Mouse (Mus musculus) neural tube, embryonic 14.5 days (tissue): ENCODE data around the gene Slx1b. TPM values are rescaled to one million over a fixed set of nuclear protein-coding genes. Genes with fewer than 3 reads are reported as not detected.
"Not testable (repeated sequence)": the region's sequence is repeated elsewhere in the genome, so short reads cannot be mapped to it uniquely, and the experiment has no call there.

ENCODE experiments used
- ATAC-seq: fragments of 200-750 bp; cut with Nextera tagmentation; 2 replicates; pipeline ENCODE4 v1.8.0; 2017; ENCODE audit warnings: low read depth, mild to moderate bottlenecking, moderate TSS enrichment, moderate library complexity
- H3K27ac ChIP-seq: fragments of 300-500 bp; sonication (generic); 2 replicates; pipeline ENCODE4 v1.5.1; 2014; ENCODE audit warnings: low read depth, mild to moderate bottlenecking, control low read depth, low read length, moderate library complexity, mixed read lengths
- H3K27me3 ChIP-seq: fragments of 300-500 bp; sonication (generic); 2 replicates; pipeline ENCODE4 v1.6.1; 2014; ENCODE audit warnings: low read length; ENCODE audit not compliant: control insufficient read depth, insufficient read depth
- H3K36me3 ChIP-seq: fragments of 300-500 bp; sonication (generic); 2 replicates; pipeline ENCODE4 v1.6.1; 2014; ENCODE audit warnings: low read length, mixed read lengths; ENCODE audit not compliant: control insufficient read depth, insufficient read depth
- H3K4me1 ChIP-seq: fragments of 300-500 bp; sonication (generic); 2 replicates; pipeline ENCODE4 v1.6.1; 2014; ENCODE audit warnings: low read length; ENCODE audit not compliant: control insufficient read depth, insufficient read depth
- H3K4me2 ChIP-seq: fragments of 300-500 bp; sonication (generic); 2 replicates; pipeline ENCODE4 v1.6.1; 2014; ENCODE audit warnings: mild to moderate bottlenecking, low read depth, low read length, control low read depth
- H3K4me3 ChIP-seq: fragments of 300-500 bp; sonication (generic); 2 replicates; pipeline ENCODE4 v1.5.1; 2014; ENCODE audit warnings: low read depth, low read length, control low read depth, mixed read lengths
- H3K9ac ChIP-seq: fragments of 300-500 bp; sonication (generic); replicated peaks from 2 replicates; pipeline ENCODE4 v1.6.1; 2014; ENCODE audit warnings: low read depth, mild to moderate bottlenecking, control low read depth, low read length, mixed read lengths
- H3K9me3 ChIP-seq: fragments of 300-500 bp; sonication (generic); 2 replicates; pipeline ENCODE4 v1.6.1; 2016; ENCODE audit warnings: low read length; ENCODE audit not compliant: control insufficient read depth
- WGBS: fragments of 180-500 bp; shearing (Covaris S2); extraction: QIAGEN DNeasy Blood & Tissue Kit; methylation state at CpG from one replicate; pipeline ENCODE4 v1.1.7; 2014; 5-methylcytosine and 5-hydroxymethylcytosine counted together
- polyA plus RNA-seq: library from polyadenylated mRNA; unstranded; fragments of >200 nt; fragmentation: Nextera tagmentation; extraction: Ambion mirVana; gene quantifications from 2 replicates; pipeline ENCODE4 v1.2.1, GENCODE M21; 2014

Slx1b gene
- polyA plus RNA-seq, 1 experiment from 2014 or later = 11.2 TPM

- peaks cover 4% of the 10 kb centered on the region; the same call in 1 of the 2 replicates for H3K4me1 ChIP-seq
- no peak overlapping the region for H3K4me3 ChIP-seq
- ATAC-seq = no peak
- H3K9ac ChIP-seq = no peak overlapping the region
- H3K4me2 ChIP-seq = no peak overlapping the region
- 84% methylated on average over 3 of the region's 3 CpGs for WGBS
- no peak overlapping the region for H3K27ac ChIP-seq
- H3K9me3 ChIP-seq = no peaks in the 10 kb centered on the region
- no peaks in the 10 kb centered on the region for H3K27me3 ChIP-seq
- H3K36me3 ChIP-seq = no peaks in the 10 kb centered on the region
These were observed 4.8 kb downstream of the Slx1b start for GRCm38 (mm10) chr7:126690737-126691136.

- WGBS = 92% methylated on average over 3 of the region's 3 CpGs
- Histone ChIP-seq H3K9ac (no peak overlapping the region), H3K36me3 (no peaks in the 10 kb centered on the region), H3K4me3 (no peak overlapping the region), H3K27ac (no peak overlapping the region), H3K4me2 (no peak overlapping the region), H3K4me1 (peaks cover 4% of the 10 kb centered on the region; the same call in 1 of the 2 replicates), H3K27me3 (no peaks in the 10 kb centered on the region), H3K9me3 (no peaks in the 10 kb centered on the region)
- ATAC-seq = no peak
These were observed 6.6 kb downstream of the Slx1b start for GRCm38 (mm10) chr7:126689021-126689420.

- H3K9ac ChIP-seq, H3K27me3 ChIP-seq, H3K27ac ChIP-seq, H3K4me3 ChIP-seq, H3K9me3 ChIP-seq, ATAC-seq, H3K4me1 ChIP-seq, H3K36me3 ChIP-seq, H3K4me2 ChIP-seq: not testable (repeated sequence)
- WGBS = 71% methylated on average over 4 of the region's 4 CpGs
These were observed 7.4 kb downstream of the Slx1b start for GRCm38 (mm10) chr7:126688156-126688555.

- ATAC-seq = no peak
- H3K9ac ChIP-seq = no peak overlapping the region
- H3K4me3 ChIP-seq = no peak overlapping the region
- H3K27me3 ChIP-seq = no peaks in the 10 kb centered on the region
- no peak overlapping the region for H3K4me2 ChIP-seq
- no peak overlapping the region for H3K27ac ChIP-seq
- H3K36me3 ChIP-seq = peaks cover 4% of the 10 kb centered on the region; the same call in 1 of the 2 replicates
- H3K9me3 ChIP-seq = no peaks in the 10 kb centered on the region
- no peaks in the 10 kb centered on the region for H3K4me1 ChIP-seq
- whole genome bisulfite sequencing = 97% methylated on average over 5 of the region's 5 CpGs
These were observed 14.4 kb downstream of the Slx1b start for GRCm38 (mm10) chr7:126681221-126681620.

- no peaks in the 10 kb centered on the region for H3K9me3 ChIP-seq
- no peak overlapping the region for H3K9ac ChIP-seq
- H3K27ac ChIP-seq = no peak overlapping the region
- peaks cover 4% of the 10 kb centered on the region; the same call in 1 of the 2 replicates for H3K36me3 ChIP-seq
- H3K4me3 ChIP-seq = no peak overlapping the region
- H3K4me2 ChIP-seq = no peak overlapping the region
- 97% methylated on average over 5 of the region's 5 CpGs for WGBS
- H3K4me1 ChIP-seq = no peaks in the 10 kb centered on the region
- H3K27me3 ChIP-seq = no peaks in the 10 kb centered on the region
- ATAC-seq = no peak
These were observed 15.9 kb downstream of the Slx1b start for GRCm38 (mm10) chr7:126679683-126680082.

- Histone ChIP-seq H3K4me1 (no peaks in the 10 kb centered on the region), H3K4me3 (no peak overlapping the region), H3K27me3 (no peaks in the 10 kb centered on the region), H3K36me3 (peaks cover 4% of the 10 kb centered on the region; the same call in 1 of the 2 replicates), H3K9me3 (no peaks in the 10 kb centered on the region), H3K9ac (no peak overlapping the region), H3K4me2 (no peak overlapping the region), H3K27ac (no peak overlapping the region)
- no peak for ATAC-seq
- 85% methylated on average over 8 of the region's 8 CpGs for WGBS
These were observed 16.8 kb downstream of the Slx1b start for GRCm38 (mm10) chr7:126678545-126679341.

- Histone ChIP-seq H3K27ac (no peak overlapping the region), H3K4me3 (no peak overlapping the region), H3K27me3 (no peaks in the 10 kb centered on the region), H3K4me1 (no peaks in the 10 kb centered on the region), H3K4me2 (no peak overlapping the region), H3K9ac (no peak overlapping the region), H3K36me3 (peaks cover 7% of the 10 kb centered on the region; the same call in 1 of the 2 replicates), H3K9me3 (no peaks in the 10 kb centered on the region)
- 83% methylated on average over 4 of the region's 4 CpGs for WGBS
- no peak for ATAC-seq
These were observed 18.9 kb downstream of the Slx1b start for GRCm38 (mm10) chr7:126676631-126677220.

GRCm38 (mm10) chr7:126676207-126676606 is 19.4 kb downstream of the Slx1b start, which contains the start of gene Sult1a1:
Gene Sult1a1 (minus strand): TSS chr7:126676432.
- ATAC-seq = no peak
- no peaks in the 10 kb centered on the region for H3K9me3 ChIP-seq
- no peaks in the 10 kb centered on the region for H3K27me3 ChIP-seq
- WGBS = 86% methylated on average over 1 of the region's 1 CpGs
- no peak within 1 kb of the TSS for H3K4me3 ChIP-seq
- no peak within 1 kb of the TSS for H3K27ac ChIP-seq
- no peaks in the 10 kb centered on the region for H3K4me1 ChIP-seq
- peaks cover 12% of the 10 kb centered on the region; the same call in 1 of the 2 replicates for H3K36me3 ChIP-seq
- H3K9ac ChIP-seq = no peak within 1 kb of the TSS
- no peak within 1 kb of the TSS for H3K4me2 ChIP-seq

- 94% methylated on average over 8 of the region's 8 CpGs for WGBS
- no peaks in the 10 kb centered on the region for H3K4me1 ChIP-seq
- no peak for ATAC-seq
These were observed 20.5 kb downstream of the Slx1b start for GRCm38 (mm10) chr7:126675104-126675503.

More at GRCm38 (mm10) chr7:126675104-126675503, 20.5 kb downstream of the Slx1b start:
- no peak overlapping the region for H3K4me3 ChIP-seq
- H3K27ac ChIP-seq = no peak overlapping the region
- H3K36me3 ChIP-seq = peaks cover 12% of the 10 kb centered on the region; the same call in 1 of the 2 replicates
- H3K4me2 ChIP-seq = no peak overlapping the region
- H3K9ac ChIP-seq = no peak overlapping the region
- no peaks in the 10 kb centered on the region for H3K27me3 ChIP-seq
- no peaks in the 10 kb centered on the region for H3K9me3 ChIP-seq
